Mouse (Mus musculus) MEL (cell line): ENCODE measurements around the gene Arhgef3. TPM values are rescaled to one million over a fixed set of nuclear protein-coding genes. Genes with fewer than 3 reads are reported as not detected.
A peak's percentile ranks its signal among the peaks of the same experiment; 100 is the strongest.

ENCODE experiments used
- DNase-seq: peaks from one replicate; pipeline ENCODE4 v3.0.0; 2011; ENCODE audit warnings: low read depth, low spot score
- H3K27ac ChIP-seq: 2 replicates; pipeline ENCODE4 v1.5.1; 2012; ENCODE audit warnings: low read depth, mild to moderate bottlenecking, control low read depth, low read length, moderate library complexity; ENCODE audit not compliant: control insufficient read depth
- H3K27me3 ChIP-seq, 2 experiments: fragments of 150-350 bp in 1 of 2; sonication (generic) in 1 of 2; 2 replicates each; pipeline ENCODE4 v1.6.1; 2012; ENCODE audit warnings: low read length in 2 of 2, mild to moderate bottlenecking in 2 of 2, improper control_type of control experiment in 1 of 2, moderate library complexity in 1 of 2; ENCODE audit not compliant: insufficient read depth in 2 of 2, control insufficient read depth in 1 of 2
- H3K36me3 ChIP-seq, 2 experiments: 2 replicates each; pipeline ENCODE4 v1.6.1; 2012 to 2014; ENCODE audit warnings: low read length in 2 of 2, improper control_type of control experiment in 1 of 2, inconsistent platforms in 1 of 2, mild to moderate bottlenecking in 1 of 2; ENCODE audit not compliant: insufficient read depth in 2 of 2, control insufficient read depth in 1 of 2
- H3K4me1 ChIP-seq, 2 experiments: fragments of 150-350 bp in 1 of 2; sonication (generic) in 1 of 2; 2 replicates each; pipeline ENCODE4 v1.6.1; 2012; ENCODE audit warnings: low read length in 2 of 2, improper control_type of control experiment in 1 of 2, mild to moderate bottlenecking in 1 of 2; ENCODE audit not compliant: insufficient read depth in 2 of 2, control insufficient read depth in 1 of 2
- H3K4me3 ChIP-seq, 2 experiments: fragments of 150-350 bp in 1 of 2; sonication (generic) in 1 of 2; 2 replicates each; pipeline ENCODE4 v1.5.1; 2012; ENCODE audit warnings: low read depth in 2 of 2, low read length in 2 of 2, mild to moderate bottlenecking in 2 of 2, moderate library complexity in 2 of 2, control low read depth in 1 of 2, improper control_type of control experiment in 1 of 2; ENCODE audit not compliant: control insufficient read depth in 1 of 2, insufficient read depth in 1 of 2
- H3K79me2 ChIP-seq: 2 replicates; pipeline ENCODE4 v1.6.1; 2012; ENCODE audit warnings: mild to moderate bottlenecking, low read length, moderate library complexity; ENCODE audit not compliant: control insufficient read depth, poor library complexity, insufficient read depth
- H3K9ac ChIP-seq: 2 replicates; pipeline ENCODE4 v1.6.1; 2012; ENCODE audit warnings: low read depth, mild to moderate bottlenecking, control low read depth, low read length, moderate library complexity; ENCODE audit not compliant: control insufficient read depth, poor library complexity, severe bottlenecking
- H3K9me3 ChIP-seq: fragments of 150-350 bp; sonication (generic); replicated peaks from 2 replicates; pipeline ENCODE4 v1.6.1; 2012; ENCODE audit warnings: mild to moderate bottlenecking, low read length, improper control_type of control experiment, moderate library complexity; ENCODE audit not compliant: insufficient read depth
- CHD2 ChIP-seq: IDR thresholded peaks from 2 replicates; pipeline ENCODE4 v1.6.1; 2011; ENCODE audit warnings: low read length, improper control_type of control experiment
- E2F4 ChIP-seq: IDR thresholded peaks from 2 replicates; pipeline ENCODE4 v1.6.1; 2011; ENCODE audit warnings: low read depth, low read length, improper control_type of control experiment, borderline replicate concordance
- EP300 ChIP-seq, 2 experiments: IDR thresholded peaks; 2 replicates each; pipeline ENCODE4 v1.6.1; 2011; ENCODE audit warnings: improper control_type of control experiment in 2 of 2, low read length in 2 of 2, low read depth in 1 of 2, mild to moderate bottlenecking in 1 of 2
- ETS1 ChIP-seq: IDR thresholded peaks from 2 replicates; pipeline ENCODE4 v1.6.1; 2012; ENCODE audit warnings: low read depth, mild to moderate bottlenecking, inconsistent platforms, low read length, improper control_type of control experiment, moderate library complexity
- GABPA ChIP-seq: IDR thresholded peaks from 2 replicates; pipeline ENCODE4 v1.6.1; 2012; ENCODE audit warnings: low read depth, mild to moderate bottlenecking, inconsistent platforms, low read length, improper control_type of control experiment, moderate library complexity
- KAT2A ChIP-seq: conservative IDR thresholded peaks from 2 replicates; pipeline ENCODE4 v1.6.1; 2012; ENCODE audit warnings: low read depth, low read length, improper control_type of control experiment, inconsistent platforms
- USF1 ChIP-seq: IDR thresholded peaks from 2 replicates; pipeline ENCODE4 v1.6.1; 2014; ENCODE audit warnings: low read depth, mild to moderate bottlenecking, inconsistent platforms, low read length, improper control_type of control experiment, moderate library complexity
- polyA plus RNA-seq, 2 experiments: library from polyadenylated mRNA; stranded (reverse) in 1 of 2; unstranded in 1 of 2; fragments of >175 nt in 1 of 2; fragments of >200 nt in 1 of 2; gene quantifications; 2 replicates each; pipeline versions ENCODE4 v1.2.1 to v1.2.4; 2012; ENCODE audit warnings: low replicate concordance in 2 of 2, low read depth in 1 of 2; ENCODE audit not compliant: insufficient read length in 2 of 2, insufficient read depth in 1 of 2, missing spikeins in 1 of 2
- total RNA-seq: library from RNA; depleted of rRNA; stranded (reverse); fragments of 300-350 nt; gene quantifications from 2 replicates; pipeline ENCODE4 v1.2.3, GENCODE M21; 2012; rRNA removed

Gene Arhgef3
- total RNA-seq: 1.3 and 2.1 TPM in 2 replicates
- 1 to 10 TPM in 1 of 2 experiments, not detected in 1; 2.7 TPM for polyA plus RNA-seq

- peak; percentile 34 for DNase-seq
- Histone ChIP-seq H3K27me3 (peaks cover 0 to 2% of the 10 kb centered on the region in 2 experiments; a peak in 1 of 4 replicates), H3K79me2 (no peaks in the 10 kb centered on the region), H3K9ac (peak within 1 kb of the TSS; percentile 49; the same call in 1 of the 2 replicates), H3K27ac (no peak within 1 kb of the TSS), H3K4me1 (no peaks in the 10 kb centered on the region), H3K4me3 (peak within 1 kb of the TSS; percentile 5 to 48; a peak in 3 of 4 replicates), H3K9me3 (no peaks in the 10 kb centered on the region), H3K36me3 (no peaks in the 10 kb centered on the region)
- TF ChIP-seq KAT2A (no peak), USF1 (peak; percentile 56; the same call in 1 of the 2 replicates)
Measured at GRCm38 (mm10) chr14:27114362-27115274, at the start of gene Arhgef3. Arhgef3 (plus strand) TSS chr14:27114899.

DNA sequence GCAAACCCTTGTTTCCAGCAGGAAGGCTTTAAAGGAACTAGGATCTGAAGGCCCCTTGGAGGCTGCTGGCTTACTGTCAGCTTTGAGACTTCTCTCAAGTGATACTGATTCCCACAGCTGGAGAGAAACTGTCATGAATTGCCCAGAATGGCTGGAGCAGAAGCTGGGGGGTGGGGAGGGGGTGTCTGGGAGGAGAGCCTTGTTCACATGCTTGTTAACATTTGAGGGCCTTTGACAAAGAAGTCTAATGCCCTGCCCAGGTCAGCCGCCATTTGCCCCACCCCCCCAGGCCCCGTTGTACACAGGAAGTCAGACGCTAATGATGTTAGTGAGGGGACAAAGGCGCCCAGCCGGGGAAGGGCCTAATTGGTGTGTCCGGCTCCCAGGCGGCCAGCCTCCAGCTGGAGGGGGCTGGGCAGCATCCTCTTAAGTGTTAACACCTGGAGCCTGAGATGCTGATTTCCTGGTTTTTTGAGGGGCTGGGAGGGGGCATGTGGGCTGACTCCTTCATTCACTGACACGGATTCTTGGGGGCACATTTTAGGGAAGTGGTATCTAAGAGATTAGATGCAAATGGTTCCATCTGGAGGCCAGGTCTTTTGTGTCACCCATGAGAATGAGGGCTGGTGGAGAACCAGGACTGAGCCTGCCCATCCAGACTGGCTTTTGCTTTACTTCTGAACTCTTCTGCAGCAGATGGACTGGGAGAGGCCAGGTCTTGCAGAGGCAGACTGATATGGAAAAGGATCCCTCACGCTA is 48.3 kb upstream of the Arhgef3 start:
- Histone ChIP-seq H3K9ac (no peak overlapping the region), H3K27ac (no peak overlapping the region)

GRCm38 (mm10) chr14:27067866-27068271 is 46.8 kb upstream of the Arhgef3 start:
- peaks cover 0 to 4% of the 10 kb centered on the region in 2 experiments; a peak in 2 of 4 replicates for H3K27me3 ChIP-seq
- no peaks in the 10 kb centered on the region for H3K4me1 ChIP-seq
- no peak overlapping the region for H3K27ac ChIP-seq
- H3K36me3 ChIP-seq: no peaks in the 10 kb centered on the region
- TF ChIP-seq ETS1: no peak
- H3K9ac ChIP-seq: no peak overlapping the region
- DNase-seq: no peak
- no peaks in the 10 kb centered on the region for H3K9me3 ChIP-seq
- H3K79me2 ChIP-seq: no peaks in the 10 kb centered on the region
- no peak overlapping the region for H3K4me3 ChIP-seq

More for the DNA sequence above, 48.3 kb upstream of the Arhgef3 start:
- Histone ChIP-seq H3K27me3 (peaks cover 0 to 7% of the 10 kb centered on the region in 2 experiments; a peak in 2 of 4 replicates), H3K4me3 (no peak overlapping the region), H3K9me3 (no peaks in the 10 kb centered on the region)
- TF ChIP-seq E2F4: no peak
- no peak for TF ChIP-seq CHD2
- TF ChIP-seq GABPA: no peak
- no peak for TF ChIP-seq EP300 (IDR thresholded peaks at IDR 0.05; ENCODE audit: low read depth in 1 of 2, low read length in 2 of 2)
- TF ChIP-seq, all 39 proteins: peak for 0
- DNase-seq: no peak
- no peaks in the 10 kb centered on the region for H3K4me1 ChIP-seq
- no peaks in the 10 kb centered on the region for H3K36me3 ChIP-seq
- H3K79me2 ChIP-seq: no peaks in the 10 kb centered on the region
